Mouse (Mus musculus): ENCODE results near the gene Fbn1. TPM values are rescaled to one million over a fixed set of nuclear protein-coding genes. Genes with fewer than 3 reads are reported as not detected.

The Fbn1 gene
- polyA plus RNA-seq, 1 experiment from 2014 or later: 16.8 TPM

DNA sequence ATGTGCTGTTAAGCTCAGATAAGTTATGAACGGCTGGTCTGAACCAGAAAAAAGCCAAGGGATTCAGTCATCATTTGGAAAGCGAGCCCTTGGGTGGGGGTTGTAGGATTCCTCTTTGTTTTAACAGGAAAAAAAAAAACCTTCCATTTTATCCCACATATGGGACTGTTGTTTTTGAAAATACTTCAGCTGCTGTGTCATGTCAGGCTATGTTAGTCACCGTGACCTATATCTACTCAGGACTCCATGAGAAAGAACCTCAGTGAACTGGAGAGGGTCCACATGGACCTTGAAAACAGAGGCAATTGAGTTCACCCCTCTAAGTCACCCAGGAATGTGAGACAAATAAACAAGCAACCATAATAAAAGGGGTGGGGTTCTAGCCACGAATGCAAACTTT is 139.2 kb downstream of the Fbn1 start:
- Histone ChIP-seq H3K9me3 (no peaks in the 10 kb centered on the region), H3K36me3 (peaks cover 60% of the 10 kb centered on the region), H3K4me1 (no peaks in the 10 kb centered on the region), H3K27me3 (ENCODE audit: insufficient read depth, poor library complexity, severe bottlenecking) (no peaks in the 10 kb centered on the region), H3K4me3 (no peak overlapping the region), H3K27ac (no peak overlapping the region)
- no peak for DNase-seq (ENCODE audit: low spot score)
- 77% methylated on average over 4 of the region's 4 CpGs for WGBS

- Histone ChIP-seq H3K36me3 (peaks cover 73% of the 10 kb centered on the region), H3K27ac (no peak overlapping the region), H3K27me3 (ENCODE audit: insufficient read depth, poor library complexity, severe bottlenecking) (no peaks in the 10 kb centered on the region), H3K4me1 (no peaks in the 10 kb centered on the region), H3K4me3 (no peak overlapping the region), H3K9me3 (no peaks in the 10 kb centered on the region)
- 85% methylated on average over 4 of the region's 4 CpGs for WGBS
- DNase-seq (ENCODE audit: low spot score): no peak
These were observed 146.1 kb downstream of the Fbn1 start for GRCm38 (mm10) chr2:125361661-125362060.

DNA sequence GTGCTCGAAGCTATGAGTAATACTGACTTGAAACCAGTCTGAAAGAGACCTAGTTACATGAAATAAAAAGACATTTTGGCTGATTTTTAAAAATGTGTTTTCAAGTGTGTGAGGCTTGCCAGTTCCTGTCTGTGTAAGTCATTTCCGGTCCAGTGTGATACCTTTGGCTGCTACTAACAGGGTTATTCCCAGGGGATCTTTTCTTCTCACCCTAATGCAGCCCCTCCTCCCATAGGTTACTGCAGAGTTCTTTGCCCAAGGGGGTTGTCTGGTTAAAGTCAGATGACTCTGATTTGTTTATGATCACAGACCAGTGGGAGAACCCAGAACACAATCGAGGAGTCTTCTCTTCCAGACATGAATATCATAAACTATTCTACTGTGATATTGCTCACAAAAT is 151.3 kb downstream of the Fbn1 start:
- 61% methylated on average over 3 of the region's 3 CpGs for WGBS
- peaks cover 16% of the 10 kb centered on the region for H3K4me1 ChIP-seq
- H3K9me3 ChIP-seq: no peaks in the 10 kb centered on the region
- peaks cover 27% of the 10 kb centered on the region; the same call in 1 of the 2 replicates for H3K36me3 ChIP-seq
- no peak overlapping the region for H3K4me3 ChIP-seq
- no peak overlapping the region for H3K27ac ChIP-seq
- H3K27me3 ChIP-seq (ENCODE audit: insufficient read depth, poor library complexity, severe bottlenecking): no peaks in the 10 kb centered on the region
- DNase-seq (ENCODE audit: low spot score): no peak

- no peak overlapping the region for H3K27ac ChIP-seq
- DNase-seq (ENCODE audit: low spot score): no peak
- peaks cover 16% of the 10 kb centered on the region for H3K4me1 ChIP-seq
- H3K27me3 ChIP-seq (ENCODE audit: insufficient read depth, poor library complexity, severe bottlenecking): no peaks in the 10 kb centered on the region
- H3K36me3 ChIP-seq: peaks cover 25% of the 10 kb centered on the region; the same call in 1 of the 2 replicates
- H3K4me3 ChIP-seq: no peak overlapping the region
- H3K9me3 ChIP-seq: no peaks in the 10 kb centered on the region
- WGBS: 80% methylated on average over 5 of the region's 5 CpGs
These were observed 151.7 kb downstream of the Fbn1 start for GRCm38 (mm10) chr2:125356068-125356467.

DNA sequence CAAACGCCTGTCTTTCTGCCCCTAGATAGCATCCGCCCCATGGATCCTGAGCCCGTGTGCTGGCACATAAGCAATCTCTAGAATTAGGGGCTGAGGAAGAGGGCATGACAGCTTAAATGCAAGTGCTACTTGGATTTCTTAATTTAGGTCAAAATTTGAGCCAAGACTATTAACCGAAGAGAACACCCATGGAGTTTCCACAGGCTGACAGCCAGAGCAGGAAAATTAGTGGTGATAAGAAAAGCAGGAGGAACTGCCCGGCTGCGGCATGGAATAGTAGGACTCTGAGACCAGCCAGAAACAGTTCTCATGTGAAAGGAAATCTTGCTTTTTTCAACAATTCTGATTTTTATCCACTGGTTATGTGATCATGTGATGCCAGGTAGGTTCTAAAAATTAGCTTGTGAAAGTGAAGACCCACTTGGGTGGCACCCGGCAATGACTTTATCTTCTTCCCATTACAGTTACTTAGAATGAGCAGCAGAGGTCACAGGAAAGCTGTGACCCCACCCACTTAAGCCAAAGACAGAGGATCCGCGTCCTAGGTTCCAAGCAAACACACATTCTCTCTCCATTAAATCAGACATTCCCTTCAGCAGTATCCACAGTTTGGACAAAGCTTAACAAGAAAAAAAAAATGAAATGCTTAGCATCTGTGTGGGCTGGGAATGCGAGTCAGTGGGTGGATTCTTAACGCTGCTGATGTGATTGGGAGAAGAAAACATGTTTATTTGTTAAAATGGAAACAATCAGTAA is 152.4 kb downstream of the Fbn1 start:
- Histone ChIP-seq H3K9me3 (no peaks in the 10 kb centered on the region), H3K36me3 (peaks cover 22% of the 10 kb centered on the region; the same call in 1 of the 2 replicates), H3K4me1 (peaks cover 16% of the 10 kb centered on the region), H3K27me3 (ENCODE audit: insufficient read depth, poor library complexity, severe bottlenecking) (no peaks in the 10 kb centered on the region), H3K4me3 (no peak overlapping the region), H3K27ac (peak overlapping the region; percentile 13; the same call in 1 of the 2 replicates)
- no peak for DNase-seq (ENCODE audit: low spot score)
- 44% methylated on average over 11 of the region's 11 CpGs for WGBS

- 86% methylated on average over 11 of the region's 11 CpGs for WGBS
- Histone ChIP-seq H3K9me3 (no peaks in the 10 kb centered on the region), H3K27ac (peak overlapping the region; percentile 13; the same call in 1 of the 2 replicates), H3K36me3 (peaks cover 23% of the 10 kb centered on the region; the same call in 1 of the 2 replicates), H3K4me1 (peaks cover 16% of the 10 kb centered on the region), H3K4me3 (no peak overlapping the region), H3K27me3 (ENCODE audit: insufficient read depth, poor library complexity, severe bottlenecking) (no peaks in the 10 kb centered on the region)
- no peak for DNase-seq (ENCODE audit: low spot score)
These were observed 153.2 kb downstream of the Fbn1 start for GRCm38 (mm10) chr2:125354587-125354986.

DNA sequence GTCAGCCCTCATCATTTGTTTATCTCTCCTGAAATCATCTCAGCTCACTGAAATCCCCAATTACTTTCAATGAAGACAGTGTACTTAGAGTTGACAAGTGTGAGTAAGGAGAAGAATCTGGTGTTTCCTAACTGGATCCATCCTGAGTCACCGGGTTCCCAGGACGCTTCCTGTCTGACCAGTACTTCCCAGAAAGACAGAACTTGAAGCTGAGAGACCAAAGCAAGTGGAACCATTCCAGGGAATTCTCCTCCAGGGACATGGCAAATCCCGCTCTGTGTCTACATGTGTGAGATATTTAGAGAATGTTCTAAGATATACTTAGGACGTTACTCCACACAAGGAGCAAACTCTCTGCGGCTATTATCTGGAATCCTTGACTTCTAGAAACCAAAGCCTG is 158.6 kb downstream of the Fbn1 start:
- Histone ChIP-seq H3K4me1 (no peaks in the 10 kb centered on the region), H3K4me3 (no peak overlapping the region), H3K9me3 (no peaks in the 10 kb centered on the region), H3K36me3 (peaks cover 47% of the 10 kb centered on the region), H3K27ac (no peak overlapping the region), H3K27me3 (ENCODE audit: insufficient read depth, poor library complexity, severe bottlenecking) (no peaks in the 10 kb centered on the region)
- WGBS: 76% methylated on average over 5 of the region's 5 CpGs
- DNase-seq (ENCODE audit: low spot score): no peak

GRCm38 (mm10) chr2:125342181-125342950 is 165.4 kb downstream of the Fbn1 start:
- peaks cover 72% of the 10 kb centered on the region for H3K36me3 ChIP-seq
- H3K27ac ChIP-seq: no peak overlapping the region
- H3K9me3 ChIP-seq: no peaks in the 10 kb centered on the region
- H3K4me3 ChIP-seq: no peak overlapping the region
- H3K27me3 ChIP-seq (ENCODE audit: insufficient read depth, poor library complexity, severe bottlenecking): no peaks in the 10 kb centered on the region
- WGBS: 88% methylated on average over 21 of the region's 21 CpGs
- no peak for DNase-seq (ENCODE audit: low spot score)
- H3K4me1 ChIP-seq: no peaks in the 10 kb centered on the region

DNA sequence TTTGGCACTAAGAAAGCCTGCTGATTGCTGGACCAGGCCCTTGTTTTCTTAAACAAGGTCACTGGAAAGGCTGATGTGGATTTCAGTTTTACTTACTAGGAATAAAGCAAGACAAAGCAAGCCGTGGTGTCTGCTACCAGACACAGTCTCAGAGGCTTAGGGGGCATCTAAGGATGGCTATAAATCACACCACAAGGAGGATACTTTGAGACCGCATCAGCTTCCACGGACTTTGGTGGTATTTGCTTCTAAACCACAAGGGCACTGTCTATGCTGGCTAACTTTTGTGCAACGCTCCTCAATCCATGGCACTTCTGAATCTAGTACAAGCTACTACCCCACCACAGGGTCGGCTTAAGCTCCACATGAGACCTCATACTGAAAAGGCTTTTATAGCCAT is 167.4 kb downstream of the Fbn1 start:
- WGBS: 88% methylated on average over 5 of the region's 5 CpGs
- peaks cover 81% of the 10 kb centered on the region for H3K36me3 ChIP-seq
- no peak for DNase-seq (ENCODE audit: low spot score)
- no peaks in the 10 kb centered on the region for H3K27me3 ChIP-seq (ENCODE audit: insufficient read depth, poor library complexity, severe bottlenecking)
- no peak overlapping the region for H3K4me3 ChIP-seq
- no peaks in the 10 kb centered on the region for H3K9me3 ChIP-seq
- no peak overlapping the region for H3K27ac ChIP-seq
- H3K4me1 ChIP-seq: no peaks in the 10 kb centered on the region

DNA sequence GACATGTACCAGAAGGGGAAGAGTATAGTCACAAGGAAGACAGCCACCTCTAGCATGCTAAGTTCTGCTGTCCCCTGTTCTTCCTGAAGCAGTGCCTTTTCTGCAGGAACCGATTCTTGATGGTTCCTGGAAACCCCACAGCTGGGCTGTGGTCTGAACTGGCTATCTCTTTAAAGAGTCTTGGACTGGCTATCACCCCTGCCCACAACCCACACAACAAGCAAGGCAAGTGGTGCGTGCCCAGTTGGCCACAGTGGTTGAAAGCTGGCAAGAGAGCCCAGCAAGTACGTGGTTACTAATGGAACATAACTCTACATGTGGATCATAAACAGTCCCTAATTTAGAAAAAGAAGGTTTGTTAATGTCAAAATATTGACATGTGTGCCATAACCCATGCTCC is 170.6 kb downstream of the Fbn1 start:
- Histone ChIP-seq H3K4me3 (no peak overlapping the region), H3K27me3 (ENCODE audit: insufficient read depth, poor library complexity, severe bottlenecking) (no peaks in the 10 kb centered on the region), H3K27ac (no peak overlapping the region), H3K36me3 (peaks cover 71% of the 10 kb centered on the region), H3K9me3 (no peaks in the 10 kb centered on the region), H3K4me1 (no peaks in the 10 kb centered on the region)
- WGBS: 83% methylated on average over 3 of the region's 3 CpGs
- no peak for DNase-seq (ENCODE audit: low spot score)

- WGBS: 90% methylated on average over 11 of the region's 11 CpGs
- peaks cover 70% of the 10 kb centered on the region for H3K36me3 ChIP-seq
These were observed 172.6 kb downstream of the Fbn1 start for GRCm38 (mm10) chr2:125335206-125335605.

DNA sequence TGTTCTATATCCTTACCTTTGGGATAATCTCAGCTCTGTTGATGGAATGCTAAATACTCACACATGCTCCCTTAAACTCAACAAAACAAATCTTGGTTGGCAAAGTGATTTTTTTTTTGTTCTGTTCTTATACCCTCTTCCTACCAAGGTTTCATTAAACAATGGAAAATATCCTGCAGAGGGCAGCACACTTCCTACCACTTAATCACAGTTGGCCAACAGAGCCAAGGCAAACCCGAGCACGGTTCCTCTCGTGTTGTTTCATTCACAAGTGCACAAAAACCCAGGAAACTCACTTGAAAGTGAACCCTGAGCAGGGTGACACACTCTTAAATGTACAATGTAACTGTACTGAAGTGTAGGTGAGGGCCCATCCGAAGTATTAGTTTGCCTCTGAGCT is 173.6 kb downstream of the Fbn1 start:
- H3K27ac ChIP-seq: no peak overlapping the region
- no peak for DNase-seq (ENCODE audit: low spot score)
- no peaks in the 10 kb centered on the region for H3K27me3 ChIP-seq (ENCODE audit: insufficient read depth, poor library complexity, severe bottlenecking)
- peaks cover 68% of the 10 kb centered on the region for H3K36me3 ChIP-seq
- no peak overlapping the region for H3K4me3 ChIP-seq
- no peaks in the 10 kb centered on the region for H3K9me3 ChIP-seq
- 75% methylated on average over 4 of the region's 4 CpGs for WGBS
- H3K4me1 ChIP-seq: no peaks in the 10 kb centered on the region

More at GRCm38 (mm10) chr2:125335206-125335605, 172.6 kb downstream of the Fbn1 start:
- H3K9me3 ChIP-seq: no peaks in the 10 kb centered on the region
- no peak overlapping the region for H3K4me3 ChIP-seq
- H3K27me3 ChIP-seq (ENCODE audit: insufficient read depth, poor library complexity, severe bottlenecking): no peaks in the 10 kb centered on the region
- H3K27ac ChIP-seq: no peak overlapping the region
- no peaks in the 10 kb centered on the region for H3K4me1 ChIP-seq
- DNase-seq (ENCODE audit: low spot score): no peak

DNA sequence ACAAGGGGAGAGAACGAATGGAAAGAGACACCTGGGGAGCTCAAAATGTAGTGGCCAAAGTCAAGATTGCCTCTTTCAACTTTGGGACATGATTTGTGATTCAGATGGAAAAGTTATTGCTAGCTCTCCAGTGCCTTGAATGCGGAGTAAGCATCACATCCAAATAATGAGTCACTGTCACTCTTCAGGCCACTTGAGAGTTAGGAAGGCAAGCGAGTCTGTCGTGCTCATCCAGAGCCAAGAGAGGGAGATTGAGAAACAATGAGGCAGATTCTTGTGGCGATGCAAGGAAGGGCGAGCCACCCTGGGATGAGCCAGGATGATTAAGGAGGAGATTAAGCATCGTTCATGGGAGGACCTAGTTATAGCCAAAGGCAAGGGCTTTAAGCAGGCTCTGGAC is 176.2 kb downstream of the Fbn1 start:
- Histone ChIP-seq H3K4me3 (no peak overlapping the region), H3K36me3 (peaks cover 61% of the 10 kb centered on the region), H3K4me1 (no peaks in the 10 kb centered on the region), H3K9me3 (no peaks in the 10 kb centered on the region), H3K27me3 (ENCODE audit: insufficient read depth, poor library complexity, severe bottlenecking) (no peaks in the 10 kb centered on the region), H3K27ac (no peak overlapping the region)
- no peak for DNase-seq (ENCODE audit: low spot score)
- 89% methylated on average over 7 of the region's 7 CpGs for WGBS
